Mouse (Mus musculus) left cerebral cortex, adult 18-20 months (tissue): ENCODE results near the gene Maea. TPM values are rescaled to one million over a fixed set of nuclear protein-coding genes. Genes with fewer than 3 reads are reported as not detected.
A peak's percentile ranks its signal among the peaks of the same experiment; 100 is the strongest.

ENCODE experiments used
- DNase-seq, 2 experiments: peaks; one replicate each; pipeline ENCODE4 v3.0.0; 2021 to 2022; ENCODE audit warnings: low spot score in 2 of 2, mixed read lengths in 1 of 2
- total RNA-seq, 2 experiments: library from RNA; stranded (reverse); gene quantifications; 2 replicates each; pipeline ENCODE4 v1.2.3; 2021

Gene Maea
- total RNA-seq, 2 experiments from 2014 or later: 102 to 109 TPM

DNA sequence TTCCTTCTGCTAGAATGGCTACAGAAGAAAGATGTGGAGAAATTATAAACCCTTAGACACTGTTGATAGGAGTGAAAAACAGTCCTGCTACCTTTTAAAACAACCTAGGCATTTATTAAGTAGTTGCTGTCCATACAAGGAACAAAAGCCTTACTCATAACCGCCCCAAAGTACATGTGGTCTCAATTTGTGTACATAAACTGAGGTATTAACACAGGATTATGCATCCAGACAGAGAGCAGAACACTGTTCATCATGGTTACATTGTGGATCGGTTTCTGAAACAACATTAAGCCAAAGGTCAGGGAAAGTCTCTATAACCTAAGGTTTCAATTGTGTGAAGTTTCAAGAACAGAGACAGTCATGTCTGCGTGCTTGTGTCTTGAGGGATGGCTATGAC, 17.7 kb downstream of the Maea start:
- no peak for DNase-seq

DNA sequence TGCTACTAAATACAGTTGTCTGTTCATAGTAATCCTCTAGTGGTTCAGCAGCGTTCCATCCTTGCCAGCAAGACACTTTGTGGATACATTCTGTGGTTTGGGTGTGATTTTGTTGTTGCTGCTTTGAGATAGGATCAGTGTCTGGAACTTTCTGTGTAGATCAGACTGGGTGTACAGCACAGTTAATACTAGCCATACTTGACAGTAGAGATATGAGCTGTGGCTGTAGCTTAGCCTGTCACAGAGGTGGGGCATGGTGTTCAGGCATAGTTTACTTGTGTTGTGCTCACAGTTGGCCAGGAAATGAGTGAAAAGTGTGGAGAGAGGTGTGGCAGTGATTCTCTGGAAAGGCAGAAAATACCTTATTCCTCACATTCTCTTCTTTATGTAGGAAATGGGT, 22.2 kb downstream of the Maea start:
- DNase-seq: no peak

DNA sequence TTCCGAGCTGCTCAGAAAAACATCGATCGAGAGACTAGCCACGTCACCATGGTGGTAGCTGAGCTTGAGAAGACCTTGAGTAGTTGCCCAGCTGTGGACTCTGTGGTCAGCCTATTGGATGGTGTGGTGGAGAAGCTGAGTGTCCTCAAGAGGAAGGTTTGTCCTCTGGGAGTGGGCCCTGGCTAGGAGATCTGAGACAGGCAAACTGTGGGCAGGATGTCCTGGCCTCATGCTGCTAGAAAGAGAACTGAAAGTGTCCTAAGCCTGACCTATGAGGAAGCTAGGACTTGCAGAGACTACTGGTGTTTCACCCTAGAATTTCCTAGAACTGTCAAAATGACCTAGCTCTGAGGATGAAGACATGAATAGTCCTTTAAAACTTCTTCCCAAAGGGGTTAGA, 23.2 kb downstream of the Maea start:
- no peak for DNase-seq

DNA sequence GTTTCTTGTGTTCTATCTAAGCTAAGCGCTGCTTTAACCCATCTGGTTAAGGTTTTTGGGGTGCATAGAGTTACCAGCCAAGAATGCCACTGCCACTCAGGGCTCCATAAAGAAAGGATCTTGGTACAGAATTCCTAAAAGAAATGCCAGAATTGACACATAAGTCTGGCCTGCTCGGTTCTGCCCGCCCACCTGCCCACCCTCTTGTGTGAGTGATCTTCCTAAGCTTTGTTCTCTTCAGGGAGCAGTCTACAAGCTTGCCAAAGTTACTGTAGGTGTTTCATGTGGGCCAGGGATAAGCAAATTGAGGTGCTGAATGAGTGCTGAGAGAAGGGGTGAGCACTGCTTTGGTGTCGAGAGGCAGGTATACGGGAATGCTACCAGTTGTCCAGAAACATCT, 28.0 kb downstream of the Maea start:
- DNase-seq: no peak

DNA sequence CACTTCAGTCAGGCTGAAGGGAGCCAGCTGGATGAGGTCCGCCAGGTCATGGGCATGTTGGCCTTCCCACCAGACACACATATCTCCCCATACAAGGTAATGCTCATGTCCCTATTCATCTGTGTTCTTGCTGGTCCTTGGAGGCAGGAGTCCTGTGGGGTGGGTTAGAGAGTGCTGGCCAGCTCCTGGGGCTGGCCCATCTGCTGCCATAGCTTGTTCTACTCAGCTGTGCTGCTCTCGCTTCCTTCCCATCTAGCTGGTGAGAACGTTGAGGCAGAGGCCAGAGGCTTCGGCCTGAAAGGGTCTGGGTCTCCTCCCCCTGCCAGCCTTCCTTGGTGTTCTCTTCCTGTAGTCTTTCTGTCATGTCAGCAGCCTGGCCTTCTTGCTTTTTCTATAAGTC, 33.3 kb downstream of the Maea start:
- DNase-seq: no peak

DNA sequence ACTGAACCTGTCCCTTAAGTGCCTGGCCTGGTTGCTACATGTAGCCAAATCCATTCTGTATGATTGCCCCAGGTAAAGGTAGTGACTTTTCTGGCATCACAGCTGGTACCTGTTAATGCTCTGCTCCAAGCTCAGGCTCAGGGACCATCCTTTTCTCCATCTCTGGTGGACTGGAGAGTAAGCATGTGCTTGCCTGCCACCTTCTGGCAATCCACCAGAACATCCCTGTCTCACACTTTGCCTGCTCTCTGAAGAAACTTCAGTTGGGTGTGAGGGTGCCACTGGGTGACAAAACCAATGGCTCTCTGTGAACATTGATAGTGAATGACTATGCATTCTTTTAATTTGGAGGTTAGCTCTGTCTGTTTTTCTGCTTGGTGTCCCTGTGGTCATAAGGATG, 35.8 kb downstream of the Maea start:
- DNase-seq: peak in 1 of 2 experiments; percentile 23

DNA sequence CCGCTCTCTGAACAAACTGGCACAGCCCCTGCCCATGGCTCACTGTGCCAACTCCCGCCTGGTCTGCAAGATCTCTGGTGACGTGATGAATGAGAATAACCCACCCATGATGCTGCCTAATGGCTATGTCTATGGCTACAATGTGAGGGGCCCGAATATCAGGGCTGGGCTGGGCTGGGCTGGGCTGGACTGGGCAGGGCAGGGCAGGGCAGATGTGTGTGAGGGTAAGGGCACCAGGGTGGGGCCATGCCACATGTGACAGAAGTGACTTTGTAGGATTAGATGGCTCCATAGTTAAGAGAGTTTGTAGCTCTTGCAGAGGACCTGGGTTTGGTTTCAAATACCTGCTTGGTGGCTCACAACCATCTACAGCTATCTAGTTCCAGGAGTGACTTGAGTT, 36.4 kb downstream of the Maea start:
- DNase-seq: no peak

DNA sequence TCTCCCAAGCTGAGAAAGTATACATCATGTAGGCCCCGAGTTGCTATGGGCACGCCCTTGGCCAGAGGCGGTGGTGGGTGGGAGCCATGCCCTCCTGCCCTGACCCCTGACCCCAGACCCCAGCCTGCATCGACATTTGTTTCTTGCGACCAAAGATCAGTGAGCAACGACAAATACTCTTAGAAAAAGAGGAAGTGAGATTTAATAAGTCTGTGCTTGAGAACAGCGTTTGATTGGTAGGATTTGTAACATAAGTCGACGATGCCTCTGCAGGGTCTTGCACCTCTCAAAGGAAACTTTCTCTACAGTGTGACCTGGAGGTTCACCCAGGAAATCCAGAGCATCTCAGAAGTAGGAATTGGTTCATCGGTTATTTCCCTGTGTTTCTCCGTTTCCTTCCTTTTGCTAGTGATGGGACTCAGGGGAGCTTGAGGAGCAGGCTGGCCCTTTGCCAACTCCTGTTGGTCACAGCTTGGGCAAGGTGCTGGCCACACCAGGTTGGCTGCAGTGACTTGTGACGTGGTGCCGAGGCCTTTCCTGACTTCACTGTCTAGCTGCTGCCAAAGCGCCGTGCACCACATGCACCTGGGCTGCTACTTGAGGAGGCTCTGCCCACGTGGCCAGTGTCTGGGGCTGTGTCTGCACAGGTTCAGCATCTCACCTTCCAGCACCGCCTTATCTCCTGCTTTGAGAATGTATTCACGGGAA, 37.2 kb downstream of the Maea start:
- no peak for DNase-seq

DNA sequence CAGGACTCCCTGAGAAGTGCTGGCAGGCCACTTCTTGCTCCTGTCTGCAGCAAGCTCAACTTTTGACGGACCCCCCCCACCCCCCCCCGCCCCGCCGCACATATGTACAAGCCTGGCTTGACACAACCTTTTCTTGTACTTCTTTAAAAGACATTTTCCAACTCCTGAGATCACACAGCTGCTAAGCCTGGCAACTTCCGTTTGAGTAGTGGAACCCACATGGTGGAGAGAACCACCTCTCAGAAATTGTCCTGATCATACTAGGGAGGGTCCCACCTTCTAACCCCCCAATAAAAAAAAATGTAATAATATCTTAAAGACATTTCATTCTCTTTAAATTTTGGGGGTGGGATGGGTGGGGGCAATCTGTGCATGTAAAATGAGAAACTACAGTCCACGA, 41.9 kb downstream of the Maea start:
- DNase-seq: no peak

DNA sequence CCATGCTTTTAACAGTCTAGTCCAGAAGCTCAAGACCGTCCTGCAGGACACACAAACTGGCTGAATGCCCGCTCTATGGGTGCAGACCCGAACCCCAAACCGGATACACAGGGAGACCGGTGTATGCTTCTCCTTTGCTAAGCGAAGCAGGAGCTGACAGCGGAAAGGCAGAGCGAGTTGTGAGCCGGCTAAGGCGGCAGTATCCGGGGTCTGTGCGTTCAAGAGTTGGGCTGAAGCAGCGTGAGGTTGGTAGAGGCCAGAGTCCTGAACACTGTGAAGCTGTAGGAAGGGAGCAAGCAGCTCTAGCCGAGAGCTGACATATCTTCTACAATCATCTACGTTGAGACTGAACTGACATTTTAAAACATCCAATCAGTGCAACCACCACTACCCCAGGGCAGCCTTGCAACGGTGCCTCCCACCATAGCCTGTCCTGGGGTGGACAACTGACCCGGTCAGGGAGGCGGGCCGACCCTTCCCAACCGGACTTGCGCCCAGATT, 42.5 kb downstream of the Maea start:
- DNase-seq: peak in 1 of 2 experiments; percentile 23

DNA sequence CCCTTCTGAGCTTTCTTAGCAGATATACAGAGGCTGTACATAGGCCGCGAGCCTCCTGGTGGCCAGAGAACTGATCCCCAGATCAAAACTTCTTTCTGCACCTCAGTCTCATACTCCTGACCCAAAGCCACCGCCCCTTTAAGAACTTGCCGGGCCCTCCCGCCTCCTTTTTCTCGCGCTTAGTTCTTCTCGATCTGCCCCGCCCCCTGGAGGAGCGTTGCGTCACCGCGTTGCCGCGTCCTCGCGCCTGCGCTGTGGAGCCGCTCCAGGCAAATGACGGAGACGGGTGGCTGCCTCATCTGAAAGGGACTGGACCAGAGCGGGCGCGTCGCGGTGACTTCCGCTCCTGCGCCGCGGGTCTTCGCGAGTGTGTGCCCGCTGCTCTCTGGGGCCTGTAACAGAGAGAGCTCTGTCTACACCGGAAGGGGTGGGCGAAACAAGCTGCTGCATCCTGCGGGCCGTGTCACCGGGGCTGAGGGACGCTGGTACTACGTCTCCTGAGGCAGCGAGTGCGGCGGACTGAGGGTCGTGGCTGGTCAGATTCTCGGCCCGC, 43.1 kb downstream of the Maea start, which contains the start of gene Uvssa:
TSS of gene Uvssa (plus strand) at position 248 of the 553 bp plus-strand sequence.
- peak; percentile 99 for DNase-seq

DNA sequence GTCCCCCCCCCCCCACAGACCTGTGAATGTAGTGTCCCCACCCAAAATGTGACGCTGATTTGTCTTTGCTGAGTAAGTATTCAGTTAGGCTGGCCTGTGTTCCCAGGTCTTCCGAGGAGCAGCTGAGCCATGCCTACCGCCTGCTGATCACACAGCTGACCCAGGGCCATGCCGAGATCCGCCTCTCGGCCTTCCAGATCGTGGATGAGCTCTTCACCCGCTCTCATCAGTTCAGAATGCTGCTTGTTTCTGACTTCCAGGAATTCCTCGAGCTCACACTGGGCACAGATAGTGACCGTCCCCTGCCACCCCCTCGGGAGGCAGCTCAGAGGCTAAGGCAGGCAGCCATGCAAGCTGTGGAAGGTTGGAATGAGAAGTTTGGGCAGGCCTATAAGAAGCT, 52.2 kb downstream of the Maea start:
- no peak for DNase-seq

DNA sequence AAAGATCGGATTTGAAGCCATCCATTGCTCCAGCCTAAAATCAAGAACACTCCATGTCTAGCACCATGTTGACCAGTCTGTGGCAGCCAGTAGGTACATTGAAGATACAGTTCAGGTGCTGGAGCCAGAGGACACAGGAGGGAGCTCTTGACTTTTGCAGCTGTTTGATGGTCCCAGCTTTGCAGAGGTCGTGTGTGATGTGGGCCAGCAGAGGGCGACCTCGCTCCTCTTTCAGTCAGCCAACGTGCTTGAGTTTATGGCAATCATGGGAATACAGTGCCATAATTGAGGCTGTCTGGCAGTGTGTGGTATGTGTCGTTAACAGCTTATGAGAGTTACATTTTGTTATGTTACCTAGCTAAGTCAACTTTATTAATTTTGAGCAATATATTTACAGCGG, 58.5 kb downstream of the Maea start:
- peak; percentile 81 to 86 for DNase-seq

DNA sequence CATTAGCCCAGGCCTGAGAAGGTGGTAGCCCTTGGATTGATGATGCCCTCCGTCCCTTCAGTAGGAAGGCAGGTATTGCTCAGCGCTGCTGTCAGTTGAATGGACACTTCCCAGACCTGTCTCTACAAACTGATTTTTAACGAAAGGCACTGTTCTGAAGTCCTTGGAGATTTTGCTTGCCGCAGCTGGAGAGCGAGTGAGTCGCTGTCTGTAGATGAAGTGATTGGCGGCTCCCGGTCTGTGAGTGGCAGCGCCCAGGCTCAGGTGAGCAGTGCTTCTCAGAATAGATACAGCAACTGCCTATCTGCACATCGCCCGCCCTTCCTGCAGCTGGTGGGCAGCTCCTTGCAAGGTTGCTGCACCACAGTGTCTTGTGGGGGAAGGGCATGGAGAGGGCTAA, 60.4 kb downstream of the Maea start:
- DNase-seq: no peak

DNA sequence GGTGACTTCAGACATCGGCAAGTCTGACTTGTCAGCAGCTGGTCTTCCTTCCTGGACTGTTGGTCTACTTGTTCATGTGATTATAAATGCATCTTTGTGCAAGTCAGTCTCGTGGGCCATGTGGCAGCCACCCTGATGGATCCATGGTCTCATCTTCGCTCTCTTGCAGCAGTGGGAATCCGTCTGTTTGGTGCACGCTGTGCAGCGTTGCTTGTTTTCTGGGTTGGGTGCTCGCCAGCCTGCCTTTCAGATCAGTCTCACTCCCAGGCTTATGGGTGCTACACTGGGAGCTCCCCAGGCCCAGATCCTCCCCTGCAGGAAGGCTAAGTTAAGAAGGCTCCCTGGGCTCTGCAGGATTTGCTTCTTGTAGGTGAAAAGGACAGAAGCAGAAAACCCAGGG, 61.5 kb downstream of the Maea start:
- DNase-seq: no peak

DNA sequence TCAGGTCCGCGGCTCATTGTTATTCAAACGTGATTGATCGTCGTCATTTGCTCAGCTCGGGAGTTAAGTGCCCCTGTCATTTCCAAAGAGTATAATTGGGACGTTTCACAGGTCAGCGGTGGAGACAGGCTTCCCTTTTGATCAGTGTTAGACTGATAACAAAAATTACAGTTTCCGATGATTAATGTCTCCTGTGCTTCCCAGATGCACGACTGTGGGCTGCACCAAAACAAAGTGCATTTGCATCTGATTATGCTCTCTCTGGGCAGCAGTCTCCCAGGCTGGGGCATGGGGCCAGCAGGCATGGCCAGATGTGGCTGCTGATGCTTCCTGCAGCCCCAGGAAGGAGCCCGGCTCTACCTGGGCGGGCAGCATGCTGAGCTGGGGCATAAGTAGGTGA, 65.5 kb downstream of the Maea start:
- no peak for DNase-seq

DNA sequence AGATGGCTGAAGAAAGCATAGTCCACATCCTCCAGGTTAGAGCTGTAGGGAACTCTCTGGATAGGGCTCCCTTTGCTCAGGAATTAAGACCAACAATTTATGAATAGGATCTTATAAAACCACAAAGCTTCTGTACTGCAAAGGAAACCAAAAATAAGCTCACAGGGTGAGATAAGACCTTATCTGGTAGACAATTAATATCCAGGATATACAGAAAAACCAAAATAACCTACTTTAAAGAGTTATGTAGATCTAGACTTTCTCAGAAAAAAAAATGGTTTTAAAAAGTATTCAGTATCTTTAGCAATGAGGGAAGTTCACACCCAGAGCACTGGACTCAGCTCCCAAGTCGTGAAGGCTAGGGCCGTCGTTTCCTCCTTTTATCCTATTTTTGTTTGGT, 85.0 kb downstream of the Maea start:
- no peak for DNase-seq

Other genes with a start within 250 kb of the Maea start
- not detected for gene Slc5a1, start 231.3 kb upstream of the Maea start, total RNA-seq
- under 1 TPM; 0.28 to 0.52 TPM for gene Spon2, start 117.1 kb upstream of the Maea start, total RNA-seq
- 100 to 1,000 TPM; 340 to 348 TPM for gene Ctbp1, start 60.5 kb upstream of the Maea start, total RNA-seq
- 1 to 10 TPM; 5.6 to 5.9 TPM for gene Uvssa, start 43.0 kb downstream of the Maea start, total RNA-seq
- not detected for gene Nkx1-1, start 98.5 kb downstream of the Maea start, total RNA-seq